Mouse (Mus musculus): ENCODE measurements around the gene Dnah14.

DNA sequence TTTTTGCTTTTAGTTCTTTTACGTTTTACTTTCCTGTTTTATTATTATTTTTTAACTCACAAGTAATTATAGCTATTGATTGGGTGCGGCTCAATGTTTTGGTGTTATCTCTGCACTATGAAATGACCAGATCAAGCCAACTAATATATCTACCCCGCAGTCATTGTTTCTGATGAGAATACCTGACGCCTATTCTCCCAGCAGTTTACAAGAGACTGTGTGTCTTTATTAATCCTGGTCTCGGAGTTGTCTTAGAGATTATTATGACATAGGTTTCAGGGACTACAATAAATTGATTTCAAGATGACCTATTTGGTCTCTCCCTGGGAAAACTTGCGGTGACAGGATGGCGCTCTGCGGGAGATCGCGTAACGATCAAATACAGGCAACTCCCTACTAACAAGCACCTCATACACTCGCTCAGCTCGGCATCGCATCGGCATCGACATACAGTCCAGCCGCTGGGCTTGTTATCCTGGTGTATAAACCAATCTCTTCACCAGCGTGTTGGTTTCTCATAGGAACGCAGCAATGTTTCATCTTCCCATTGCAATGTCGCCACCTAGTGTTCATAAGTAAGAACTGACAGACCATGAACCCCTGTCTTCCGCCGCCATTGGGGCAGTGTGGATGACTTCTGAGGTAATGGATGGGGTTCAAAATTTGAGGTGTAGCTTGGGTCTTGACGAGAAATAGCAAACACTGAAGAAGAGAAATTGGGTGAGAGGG, 31.2 kb upstream of the Dnah14 start:
- TF ChIP-seq CTCF (IDR thresholded peaks at IDR 0.05; ENCODE audit: low read depth), result peak; percentile 99
- TF ChIP-seq EP300 (optimal IDR thresholded peaks at IDR 0.05), result no peak

All from stomach, postnatal 0 days (tissue).